Mouse (Mus musculus) fat pad, adult 2 months (tissue): ENCODE data around the gene Smg1.
A peak's percentile ranks its signal among the peaks of the same experiment; 100 is the strongest.

Source experiments
- DNase-seq: peaks from one replicate; pipeline ENCODE4 v3.0.0-alpha.2; 2011; ENCODE audit warnings: low read depth, low spot score; ENCODE audit errors: extremely low read depth

The Smg1 gene

DNA sequence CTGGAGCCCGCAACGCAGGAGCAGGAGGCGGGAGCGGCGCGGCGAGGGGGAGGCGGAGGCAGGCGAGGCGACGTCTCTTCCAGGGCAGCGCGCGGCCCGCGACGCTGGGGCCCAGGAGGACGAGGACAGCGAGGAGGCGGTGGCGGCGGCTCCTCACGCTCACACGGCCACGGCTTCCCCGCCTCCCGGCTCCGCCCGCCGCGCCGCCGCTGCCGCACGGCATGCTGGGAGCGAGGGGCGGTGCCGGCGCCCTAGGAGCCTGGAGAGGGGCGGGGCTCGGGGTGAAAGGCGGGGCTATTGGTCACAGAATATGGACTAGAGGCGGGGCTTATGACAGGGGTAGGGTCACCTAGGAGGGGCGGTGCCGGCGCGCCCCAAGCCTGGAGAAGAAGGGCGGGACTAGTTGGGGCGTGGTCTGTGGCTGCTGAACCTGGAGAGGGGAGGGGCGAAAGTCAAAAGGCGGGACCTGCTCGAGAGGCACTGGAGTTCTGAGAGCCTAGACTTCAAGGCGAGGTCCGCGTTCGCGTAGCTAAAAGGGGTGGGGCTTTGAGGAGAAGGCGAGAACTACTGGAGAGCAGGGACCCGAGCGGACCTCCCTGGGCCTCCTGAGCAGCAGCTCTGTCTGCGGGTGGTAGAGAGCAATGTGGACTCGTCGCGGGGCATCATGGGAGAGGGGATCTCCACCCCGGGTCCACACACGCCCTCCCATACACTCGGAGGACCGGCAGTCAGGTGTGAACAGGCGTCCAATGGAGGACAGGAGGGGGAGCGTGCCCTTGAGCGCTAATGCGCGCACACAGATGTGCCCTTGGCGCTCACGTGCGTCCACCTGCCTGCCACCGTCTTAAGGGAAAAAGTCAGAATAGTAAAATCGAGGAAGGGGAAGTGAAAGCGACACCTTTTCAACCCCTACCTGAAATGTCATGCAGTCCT, at the start of gene Smg1:
TSS of gene Smg1 (minus strand) at position 218 of the 933 bp plus-strand sequence.
- DNase-seq, result peak; percentile 88

DNA sequence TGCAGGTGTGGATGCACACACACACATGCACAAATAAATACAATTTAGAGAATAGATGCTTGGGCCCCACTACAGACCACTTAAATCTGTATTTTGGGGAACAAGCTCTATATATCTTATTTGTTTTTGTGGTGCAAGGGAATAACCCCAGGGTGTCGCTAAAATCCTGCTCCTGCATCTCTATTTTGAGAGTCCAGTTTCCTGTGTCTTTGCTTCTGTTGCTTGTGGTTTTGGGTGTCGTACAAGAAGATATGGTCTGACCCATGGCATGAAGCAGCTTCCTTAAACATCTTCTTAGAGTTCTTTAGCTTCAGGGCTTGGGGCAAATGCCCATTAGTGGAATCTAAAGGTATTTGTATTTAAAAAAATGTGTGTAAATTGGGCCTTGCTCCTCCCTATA, 39.7 kb upstream of the Smg1 start:
- no peak for DNase-seq

DNA sequence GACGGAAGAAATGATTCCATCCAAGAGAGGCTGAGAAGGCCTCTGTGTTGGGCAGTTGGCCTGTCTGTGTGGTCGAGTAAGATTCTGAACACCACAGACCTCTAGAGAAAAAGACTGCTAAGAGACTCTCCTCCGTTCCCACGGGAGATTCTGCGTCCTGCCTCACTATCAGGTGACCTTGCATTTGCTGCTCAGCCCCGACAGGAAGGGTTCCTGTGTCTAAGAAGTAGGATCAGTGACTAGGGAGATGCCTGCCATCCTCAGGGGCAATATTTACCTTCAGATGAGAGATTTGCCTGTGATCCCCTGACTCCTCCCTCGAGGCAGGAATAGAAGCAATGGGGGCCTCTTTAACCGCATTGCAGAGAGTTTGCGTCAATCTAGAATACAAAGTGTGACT, 39.1 kb upstream of the Smg1 start:
- no peak for DNase-seq

DNA sequence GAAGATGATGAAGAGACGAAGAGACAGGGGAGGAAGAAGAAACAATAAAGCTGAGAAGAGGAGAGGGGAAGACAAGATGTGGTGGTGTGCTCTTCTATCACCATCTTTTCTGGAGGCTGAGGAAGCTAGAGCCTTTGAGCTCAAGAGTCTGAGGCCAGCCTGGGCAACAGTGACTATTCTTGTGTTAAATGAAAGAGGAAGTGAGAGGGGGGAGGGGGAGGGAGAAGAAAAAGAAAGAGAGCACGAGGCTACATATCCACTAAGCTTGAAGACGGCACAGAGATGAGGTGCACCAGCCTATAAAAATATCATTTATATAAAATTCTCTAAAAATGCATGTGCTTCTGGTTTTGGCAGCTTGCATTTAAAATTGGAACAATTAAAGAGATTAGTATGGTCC, 36.1 kb upstream of the Smg1 start:
- no peak for DNase-seq

DNA sequence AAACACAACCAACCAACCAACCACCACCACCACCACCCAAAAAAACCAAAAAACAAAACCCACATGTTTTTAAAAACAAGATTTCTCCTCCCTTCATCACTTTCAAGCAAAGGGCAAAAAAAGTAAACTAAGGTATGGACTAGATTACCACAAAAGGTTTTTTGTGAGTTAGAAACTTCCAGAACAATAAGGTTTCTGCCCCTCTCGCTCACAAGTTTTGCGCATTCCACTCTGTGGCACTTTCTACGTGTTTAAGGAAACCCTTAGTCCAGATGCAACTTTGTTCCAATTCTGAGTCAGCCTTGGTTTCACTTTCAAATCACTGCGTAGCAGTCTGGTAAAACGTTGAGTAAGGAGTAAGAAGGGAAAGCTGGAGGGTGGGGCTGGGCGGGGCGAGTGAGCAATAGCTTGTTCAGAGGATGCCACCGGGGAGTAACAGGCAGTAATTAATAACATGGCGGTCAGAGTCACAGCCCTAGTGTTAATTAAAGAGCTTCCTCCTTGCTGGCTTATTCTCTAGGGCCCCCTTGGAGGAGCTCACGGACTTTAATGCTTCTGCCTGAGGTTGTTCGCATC, 34.0 kb upstream of the Smg1 start:
- no peak for DNase-seq

DNA sequence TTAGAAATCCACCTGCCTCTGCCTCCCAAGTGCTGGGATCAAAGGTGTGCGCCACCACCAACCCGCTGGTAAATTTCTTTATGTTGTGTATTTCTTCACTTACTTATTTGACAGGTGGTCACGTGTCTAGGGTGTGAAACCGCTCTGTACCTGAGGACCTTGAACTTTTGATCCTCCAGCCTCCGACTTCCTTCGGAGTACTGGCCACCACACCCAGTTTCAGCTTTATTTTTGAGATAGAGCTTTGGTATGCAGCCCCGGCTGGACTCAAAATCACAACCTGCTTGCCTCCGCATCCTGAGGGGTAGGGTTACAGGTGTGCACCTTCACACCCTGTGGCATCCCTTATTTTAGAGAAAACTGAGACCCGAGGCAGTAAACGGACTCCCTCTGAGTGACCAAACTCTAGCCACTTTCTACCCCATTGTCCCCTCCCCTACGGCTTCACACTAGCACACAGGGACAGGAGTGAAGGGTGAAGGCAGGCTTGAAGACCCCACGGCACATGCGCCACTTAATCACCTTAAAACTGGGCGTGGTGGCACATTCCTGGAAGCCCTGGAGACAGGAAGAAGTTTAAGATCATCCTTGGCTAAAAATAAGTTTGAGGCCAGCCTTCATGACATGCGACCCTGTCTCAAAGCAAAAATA, 33.3 kb upstream of the Smg1 start:
- no peak for DNase-seq

DNA sequence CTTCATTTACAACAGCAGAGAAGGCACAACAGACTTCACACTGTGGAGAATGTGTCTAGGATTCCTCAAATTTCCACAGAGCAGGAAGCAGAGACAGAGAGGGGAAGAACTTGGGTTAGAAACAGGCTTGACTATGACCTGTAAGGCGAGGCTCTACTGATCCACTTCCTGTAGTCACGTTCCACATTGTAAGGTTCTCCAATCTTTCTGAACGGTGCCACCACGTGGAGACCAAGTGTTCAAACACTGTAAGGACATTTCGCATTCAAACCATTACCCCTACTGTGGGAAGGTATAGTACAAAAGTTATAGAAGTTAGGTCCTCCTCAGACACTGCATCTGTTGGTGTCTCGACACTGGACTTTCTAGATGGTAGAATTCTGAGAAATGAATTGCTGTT, 31.8 kb upstream of the Smg1 start:
- no peak for DNase-seq

DNA sequence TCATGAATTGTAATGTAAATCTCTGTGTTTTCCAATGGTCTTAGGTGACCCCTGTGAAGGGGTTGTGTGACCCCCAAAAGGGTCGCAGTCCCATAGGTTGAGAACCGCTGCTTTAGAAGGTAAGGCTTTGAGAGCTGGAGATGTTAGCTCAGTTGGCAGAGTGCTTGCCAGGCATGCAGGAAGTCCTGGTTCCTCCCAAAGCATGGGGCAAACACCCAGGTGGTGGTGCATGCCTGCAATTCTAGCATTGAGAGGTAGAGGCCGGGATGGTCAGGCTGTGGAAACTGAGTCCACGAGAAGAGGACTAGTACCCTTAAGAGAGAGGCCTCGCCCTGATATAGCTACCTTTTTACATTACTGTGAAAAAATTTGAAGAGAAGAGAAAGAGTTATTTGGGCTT, 31.4 kb upstream of the Smg1 start:
- DNase-seq, result no peak

DNA sequence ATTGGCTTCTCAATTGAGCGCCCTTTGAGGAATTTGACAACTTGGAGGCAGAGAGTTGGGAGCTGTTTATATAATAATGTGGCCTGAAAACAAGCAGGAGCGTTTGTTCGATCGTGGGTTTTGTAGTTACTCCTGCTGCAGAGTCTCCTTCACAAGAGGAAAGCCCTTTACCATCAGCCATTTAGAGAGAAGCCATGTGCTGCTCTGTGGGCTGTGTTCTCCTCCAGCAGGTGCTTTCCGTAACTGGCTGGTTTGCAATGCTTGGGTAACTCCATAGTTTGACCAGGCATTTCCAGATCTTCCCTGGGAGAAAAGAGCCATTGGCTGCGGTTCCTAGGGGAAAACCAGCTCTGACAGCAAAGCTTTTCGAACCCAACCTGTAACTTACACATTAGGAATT, 30.7 kb upstream of the Smg1 start:
- DNase-seq, result no peak

DNA sequence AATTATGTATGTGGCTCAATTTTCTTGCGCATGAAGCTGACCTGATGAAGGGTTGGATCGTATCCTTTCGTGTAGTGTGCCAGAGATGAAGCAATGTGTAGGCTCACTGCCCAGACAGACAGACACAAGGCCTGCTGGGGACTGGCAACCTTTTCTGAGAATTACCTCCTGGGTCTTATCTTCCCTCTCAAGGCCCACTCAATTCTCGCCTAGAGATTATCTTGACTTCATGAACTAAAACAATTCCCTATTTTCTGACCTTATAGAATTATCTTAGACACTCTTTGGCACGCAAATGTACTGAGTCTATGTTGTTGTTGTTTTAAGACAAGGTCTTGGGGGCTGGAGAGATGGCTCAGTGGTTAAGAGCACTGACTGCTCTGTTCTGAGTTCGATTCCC, 22.6 kb upstream of the Smg1 start:
- DNase-seq, result peak; percentile 86

DNA sequence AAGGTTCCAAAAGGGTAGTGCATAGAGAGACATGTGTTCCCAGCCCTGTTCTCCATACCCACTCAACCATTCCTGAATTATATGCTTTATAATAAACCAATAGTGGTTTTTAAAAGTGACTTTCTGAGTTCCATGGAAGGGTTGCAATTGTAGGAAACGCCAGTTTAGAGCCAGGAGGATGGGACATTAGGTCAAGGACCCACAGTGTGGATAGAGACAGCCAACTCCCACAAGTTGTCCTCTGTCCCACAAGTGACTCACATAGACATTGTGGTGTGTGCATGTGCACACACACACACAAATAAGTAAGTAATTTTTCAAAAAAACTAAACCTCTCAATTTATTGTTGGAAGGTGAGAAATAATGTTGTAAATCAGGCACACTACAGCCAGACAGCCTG, 20.1 kb upstream of the Smg1 start:
- DNase-seq, result no peak

DNA sequence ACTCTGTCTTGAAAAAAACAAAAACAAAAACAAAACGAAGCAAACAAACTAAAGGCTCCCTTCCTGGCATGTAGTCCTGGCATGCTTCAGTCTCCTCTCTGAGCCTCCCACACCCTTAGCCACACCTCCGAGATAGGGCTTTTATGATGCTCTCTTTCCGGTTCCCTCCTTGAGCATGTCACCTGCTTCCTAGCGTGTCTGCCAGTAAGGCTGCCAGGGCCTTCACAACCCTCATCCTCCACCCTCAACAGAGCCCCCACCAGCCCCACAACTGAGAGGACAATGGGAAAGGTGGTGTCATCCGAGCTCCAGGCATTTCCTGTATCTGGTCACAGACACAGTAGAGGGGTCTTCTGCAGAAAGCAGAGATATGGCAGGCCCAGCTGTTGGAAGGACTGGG, 18.9 kb upstream of the Smg1 start:
- DNase-seq, result no peak

DNA sequence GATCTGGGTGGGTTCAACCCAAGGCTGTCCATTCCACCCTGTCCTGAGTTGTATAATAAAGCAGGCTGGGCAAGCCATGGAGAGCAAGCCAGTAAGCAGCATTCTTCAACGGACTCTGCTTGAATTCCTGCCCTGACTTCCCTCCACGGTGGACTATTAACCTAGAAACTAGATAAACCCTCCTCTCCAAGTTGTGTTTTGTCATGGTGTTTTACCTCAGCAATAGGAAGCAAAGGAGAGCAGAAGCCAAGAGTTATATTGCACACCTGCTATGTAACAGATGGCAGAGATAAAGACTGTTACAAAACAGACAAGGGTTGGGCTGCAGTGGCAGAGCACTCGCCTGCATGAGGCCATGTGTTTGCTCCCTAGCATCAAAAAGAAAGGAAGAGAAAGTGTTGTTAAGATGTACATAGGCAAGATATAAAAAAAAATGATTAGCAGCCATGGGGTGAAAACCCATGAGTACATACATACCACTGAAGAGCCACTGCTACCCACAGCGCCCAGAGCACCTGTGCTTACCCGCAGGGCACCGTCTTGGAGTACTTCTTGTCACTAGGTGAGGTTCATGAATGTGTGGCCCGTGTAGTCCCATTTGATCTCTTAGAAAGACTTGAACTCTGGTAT, 16.3 kb upstream of the Smg1 start:
- peak; percentile 72 for DNase-seq

DNA sequence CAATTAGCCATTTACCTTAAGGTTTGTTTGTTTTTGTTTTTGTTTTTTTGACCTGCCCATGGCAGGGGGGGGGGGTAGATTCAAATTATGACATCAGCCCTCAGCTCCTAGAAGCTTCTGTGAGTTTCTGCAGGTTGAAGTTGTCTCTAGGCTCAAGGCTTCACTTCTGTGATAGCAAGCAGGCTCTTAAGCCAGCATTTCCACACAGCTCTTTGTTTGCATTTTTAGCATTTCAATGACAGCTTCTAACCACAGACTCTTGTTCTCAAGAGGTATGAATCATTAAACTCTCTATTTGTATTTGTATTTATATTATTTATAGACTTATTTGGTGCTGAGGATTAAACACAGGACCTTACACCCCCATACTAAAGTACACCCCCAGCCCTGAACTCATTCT, 15.0 kb upstream of the Smg1 start:
- DNase-seq, result no peak

DNA sequence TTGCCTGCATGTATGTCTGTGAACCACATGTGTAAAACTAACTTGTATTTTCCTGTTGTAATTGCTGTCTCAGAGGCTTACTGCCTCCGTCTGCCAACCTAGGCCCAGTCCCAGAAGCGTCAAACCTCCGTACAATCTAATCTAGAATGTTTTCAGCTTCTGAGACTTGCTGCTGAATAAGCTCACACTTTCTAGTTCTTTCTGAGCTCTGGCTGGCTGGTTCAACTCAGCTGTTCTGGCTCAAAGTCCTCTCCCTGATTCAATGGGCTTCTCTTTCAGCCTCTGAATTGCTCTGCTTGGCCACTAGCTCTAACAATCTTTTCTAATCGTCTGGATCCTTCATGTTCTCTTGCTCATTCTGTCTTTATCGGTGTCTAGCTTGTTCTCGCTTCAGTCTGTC, 13.3 kb upstream of the Smg1 start:
- no peak for DNase-seq

DNA sequence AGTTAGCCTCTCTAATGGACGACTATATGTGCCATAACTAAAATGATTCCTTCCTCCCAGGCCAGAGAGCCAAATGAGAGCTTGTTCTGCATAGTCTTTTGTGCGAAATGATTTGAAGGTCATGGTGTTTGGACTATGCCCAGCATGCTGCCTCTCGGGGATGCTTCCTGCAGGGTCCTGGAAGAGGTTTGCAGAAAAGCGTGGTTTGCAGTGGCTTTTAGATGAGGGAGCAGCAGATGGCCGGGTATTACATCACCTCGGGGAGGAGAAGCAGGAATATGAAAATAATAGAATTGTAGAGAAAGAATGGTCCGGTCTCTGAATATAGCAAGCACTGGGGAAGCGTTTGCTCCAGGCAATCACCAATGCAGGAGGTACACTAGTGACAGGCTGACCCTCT, 11.0 kb upstream of the Smg1 start:
- DNase-seq, result no peak

DNA sequence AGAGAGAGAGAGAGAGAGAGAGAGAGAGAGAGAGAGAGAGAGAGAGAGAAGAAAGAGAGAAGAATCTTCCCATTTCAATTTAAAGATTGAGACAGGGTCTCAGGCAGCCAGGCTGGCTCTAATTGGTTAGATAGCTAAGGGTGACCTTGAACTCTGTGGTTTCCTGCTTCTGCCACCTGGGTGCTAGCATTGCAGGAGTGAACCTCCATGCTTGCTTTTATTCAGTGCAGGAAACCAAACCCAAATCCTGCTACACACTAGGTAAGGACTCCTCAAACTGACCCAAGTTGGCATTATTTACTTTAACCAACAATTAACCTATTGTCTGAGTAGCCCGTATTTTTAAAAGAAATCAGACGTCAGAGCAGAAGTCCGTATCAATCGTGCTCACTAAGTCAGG, 10.5 kb upstream of the Smg1 start:
- DNase-seq, result no peak

DNA sequence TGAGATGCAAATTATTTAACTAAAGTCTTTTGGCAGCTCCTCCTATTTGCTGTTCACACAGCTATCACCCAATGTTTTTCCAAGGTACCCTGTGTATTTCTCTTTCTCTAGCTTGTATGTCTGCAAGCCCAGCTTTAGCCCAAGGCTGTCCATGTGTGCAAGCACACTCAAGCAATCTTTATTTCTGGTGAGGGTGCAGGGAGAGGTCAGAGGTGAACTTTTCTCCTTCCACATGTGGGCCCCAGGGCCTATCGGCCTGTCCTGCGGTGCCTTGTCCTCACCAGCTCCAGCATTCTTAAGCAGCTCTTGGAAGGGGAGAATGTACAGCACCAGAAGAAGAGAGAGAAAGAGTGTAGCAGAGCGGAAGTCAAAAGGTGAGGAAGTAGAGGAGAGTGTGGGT, 9.5 kb upstream of the Smg1 start:
- DNase-seq, result no peak

DNA sequence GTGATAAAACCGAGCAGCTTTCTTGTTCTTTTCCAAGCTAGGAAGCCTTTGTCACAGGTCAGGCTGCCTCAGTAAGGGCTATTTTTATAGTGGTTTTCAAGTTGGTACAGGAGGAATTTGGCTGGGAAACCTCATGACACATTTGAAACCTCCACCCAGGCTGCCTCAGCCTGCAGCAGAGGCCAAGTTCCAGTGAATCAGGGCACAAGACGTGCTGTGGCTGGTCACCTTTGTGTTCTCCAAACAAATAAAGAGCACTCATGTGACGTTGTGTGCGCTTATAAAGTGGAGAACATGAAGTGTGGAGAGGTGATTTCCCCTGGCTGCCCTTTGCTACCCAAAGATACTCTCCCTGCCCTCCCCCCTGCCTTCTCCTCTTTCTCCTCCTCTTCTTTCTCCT, 8.9 kb upstream of the Smg1 start:
- DNase-seq, result peak; percentile 85

DNA sequence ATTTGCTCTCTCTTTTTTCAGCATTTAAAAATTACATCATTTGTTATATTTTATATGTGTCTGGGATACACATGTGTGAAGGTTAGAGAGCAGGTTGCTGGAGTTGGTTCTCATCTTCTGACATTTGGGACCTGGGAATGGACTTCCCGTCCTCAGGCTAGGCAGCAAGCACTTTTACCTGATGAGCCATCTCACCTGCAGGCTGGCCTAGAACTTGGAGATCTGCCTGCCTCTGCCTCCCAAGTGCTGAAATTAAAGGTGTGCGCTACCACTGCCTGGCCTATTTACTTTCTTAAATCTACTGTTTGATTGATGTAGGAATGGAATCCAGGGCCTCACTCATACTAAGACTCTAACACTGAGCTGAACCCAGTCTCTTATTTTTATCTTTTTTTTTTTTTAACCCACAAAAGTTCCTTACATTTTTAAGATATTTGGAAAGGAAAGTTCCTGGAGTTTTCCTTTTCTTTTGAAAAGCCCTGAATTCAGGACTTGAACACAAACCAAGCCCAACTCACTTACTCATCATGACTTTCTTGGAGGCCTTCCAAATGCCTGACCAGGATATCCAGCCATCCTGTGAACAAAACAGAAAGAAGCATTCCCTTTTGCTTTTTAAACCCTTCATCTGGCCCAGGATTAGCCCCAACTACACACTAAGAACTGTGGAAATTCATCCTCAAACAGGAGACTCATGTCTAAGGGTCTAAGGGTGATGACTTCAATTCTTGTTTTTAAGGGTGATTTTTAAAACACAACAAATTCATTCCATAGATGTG, 8.1 kb upstream of the Smg1 start:
- no peak for DNase-seq
